Mouse (Mus musculus) MEL (cell line): ENCODE results near the gene Azi2. TPM values are rescaled to one million over a fixed set of nuclear protein-coding genes. Genes with fewer than 3 reads are reported as not detected.

ENCODE experiments used
- DNase-seq: peaks from one replicate; pipeline ENCODE4 v3.0.0; 2011; ENCODE audit warnings: low read depth, low spot score
- H3K27ac ChIP-seq: 2 replicates; pipeline ENCODE4 v1.5.1; 2012; ENCODE audit warnings: low read depth, mild to moderate bottlenecking, control low read depth, low read length, moderate library complexity; ENCODE audit not compliant: control insufficient read depth
- H3K27me3 ChIP-seq, 2 experiments: fragments of 150-350 bp in 1 of 2; sonication (generic) in 1 of 2; 2 replicates each; pipeline ENCODE4 v1.6.1; 2012; ENCODE audit warnings: low read length in 2 of 2, mild to moderate bottlenecking in 2 of 2, improper control_type of control experiment in 1 of 2, moderate library complexity in 1 of 2; ENCODE audit not compliant: insufficient read depth in 2 of 2, control insufficient read depth in 1 of 2
- H3K36me3 ChIP-seq, 2 experiments: 2 replicates each; pipeline ENCODE4 v1.6.1; 2012 to 2014; ENCODE audit warnings: low read length in 2 of 2, improper control_type of control experiment in 1 of 2, inconsistent platforms in 1 of 2, mild to moderate bottlenecking in 1 of 2; ENCODE audit not compliant: insufficient read depth in 2 of 2, control insufficient read depth in 1 of 2
- H3K4me1 ChIP-seq, 2 experiments: fragments of 150-350 bp in 1 of 2; sonication (generic) in 1 of 2; 2 replicates each; pipeline ENCODE4 v1.6.1; 2012; ENCODE audit warnings: low read length in 2 of 2, improper control_type of control experiment in 1 of 2, mild to moderate bottlenecking in 1 of 2; ENCODE audit not compliant: insufficient read depth in 2 of 2, control insufficient read depth in 1 of 2
- H3K4me3 ChIP-seq, 2 experiments: fragments of 150-350 bp in 1 of 2; sonication (generic) in 1 of 2; 2 replicates each; pipeline ENCODE4 v1.5.1; 2012; ENCODE audit warnings: low read depth in 2 of 2, low read length in 2 of 2, mild to moderate bottlenecking in 2 of 2, moderate library complexity in 2 of 2, control low read depth in 1 of 2, improper control_type of control experiment in 1 of 2; ENCODE audit not compliant: control insufficient read depth in 1 of 2, insufficient read depth in 1 of 2
- H3K79me2 ChIP-seq: 2 replicates; pipeline ENCODE4 v1.6.1; 2012; ENCODE audit warnings: mild to moderate bottlenecking, low read length, moderate library complexity; ENCODE audit not compliant: control insufficient read depth, poor library complexity, insufficient read depth
- H3K9ac ChIP-seq: 2 replicates; pipeline ENCODE4 v1.6.1; 2012; ENCODE audit warnings: low read depth, mild to moderate bottlenecking, control low read depth, low read length, moderate library complexity; ENCODE audit not compliant: control insufficient read depth, poor library complexity, severe bottlenecking
- H3K9me3 ChIP-seq: fragments of 150-350 bp; sonication (generic); replicated peaks from 2 replicates; pipeline ENCODE4 v1.6.1; 2012; ENCODE audit warnings: mild to moderate bottlenecking, low read length, improper control_type of control experiment, moderate library complexity; ENCODE audit not compliant: insufficient read depth
- BHLHE40 ChIP-seq: IDR thresholded peaks from 2 replicates; pipeline ENCODE4 v1.6.1; 2012; ENCODE audit warnings: low read depth, mild to moderate bottlenecking, inconsistent platforms, low read length, improper control_type of control experiment, borderline replicate concordance
- CHD1 ChIP-seq: IDR thresholded peaks from 2 replicates; pipeline ENCODE4 v1.6.1; 2012; ENCODE audit warnings: low read depth, mild to moderate bottlenecking, inconsistent platforms, low read length, improper control_type of control experiment
- CTCF ChIP-seq, 3 experiments: IDR thresholded peaks in 2 of 3; conservative IDR thresholded peaks in 1 of 3; 2 replicates each; pipeline ENCODE4 v1.5.1; 2011 to 2012; ENCODE audit warnings: low read length in 3 of 3, low read depth in 2 of 3, mild to moderate bottlenecking in 2 of 3, improper control_type of control experiment in 1 of 3, inconsistent platforms in 1 of 3, mixed read lengths in 1 of 3, moderate library complexity in 1 of 3; ENCODE audit not compliant: control insufficient read depth in 1 of 3, insufficient read depth in 1 of 3, poor library complexity in 1 of 3, severe bottlenecking in 1 of 3
- E2F4 ChIP-seq: IDR thresholded peaks from 2 replicates; pipeline ENCODE4 v1.6.1; 2011; ENCODE audit warnings: low read depth, low read length, improper control_type of control experiment, borderline replicate concordance
- ELF1 ChIP-seq: IDR thresholded peaks from 2 replicates; pipeline ENCODE4 v1.6.1; 2014; ENCODE audit warnings: low read depth, mild to moderate bottlenecking, inconsistent platforms, low read length, improper control_type of control experiment, moderate library complexity
- EP300 ChIP-seq, 2 experiments: IDR thresholded peaks; 2 replicates each; pipeline ENCODE4 v1.6.1; 2011; ENCODE audit warnings: improper control_type of control experiment in 2 of 2, low read length in 2 of 2, low read depth in 1 of 2, mild to moderate bottlenecking in 1 of 2
- ETS1 ChIP-seq: IDR thresholded peaks from 2 replicates; pipeline ENCODE4 v1.6.1; 2012; ENCODE audit warnings: low read depth, mild to moderate bottlenecking, inconsistent platforms, low read length, improper control_type of control experiment, moderate library complexity
- GABPA ChIP-seq: IDR thresholded peaks from 2 replicates; pipeline ENCODE4 v1.6.1; 2012; ENCODE audit warnings: low read depth, mild to moderate bottlenecking, inconsistent platforms, low read length, improper control_type of control experiment, moderate library complexity
- HCFC1 ChIP-seq: IDR thresholded peaks from 2 replicates; pipeline ENCODE4 v1.6.1; 2012; ENCODE audit warnings: low read depth, mild to moderate bottlenecking, inconsistent platforms, low read length, improper control_type of control experiment, moderate library complexity
- KAT2A ChIP-seq: conservative IDR thresholded peaks from 2 replicates; pipeline ENCODE4 v1.6.1; 2012; ENCODE audit warnings: low read depth, low read length, improper control_type of control experiment, inconsistent platforms
- MAFK ChIP-seq: IDR thresholded peaks from 2 replicates; pipeline ENCODE4 v1.6.1; 2011; ENCODE audit warnings: low read depth, mild to moderate bottlenecking, low read length, improper control_type of control experiment, borderline replicate concordance
- MAX ChIP-seq: IDR thresholded peaks from 2 replicates; pipeline ENCODE4 v1.6.1; 2011; ENCODE audit warnings: low read length, improper control_type of control experiment
- MAZ ChIP-seq: IDR thresholded peaks from 2 replicates; pipeline ENCODE4 v1.6.1; 2012; ENCODE audit warnings: low read depth, mild to moderate bottlenecking, inconsistent platforms, low read length, improper control_type of control experiment
- MEF2A ChIP-seq: IDR thresholded peaks from 2 replicates; pipeline ENCODE4 v1.6.1; 2014; ENCODE audit warnings: low read depth, mild to moderate bottlenecking, inconsistent platforms, low read length, improper control_type of control experiment; ENCODE audit not compliant: poor library complexity, insufficient replicate concordance, severe bottlenecking; ENCODE audit errors: extremely low read depth
- MXI1 ChIP-seq: IDR thresholded peaks from 2 replicates; pipeline ENCODE4 v1.6.1; 2011; ENCODE audit warnings: mild to moderate bottlenecking, low read depth, low read length, improper control_type of control experiment
- MYB ChIP-seq: IDR thresholded peaks from 2 replicates; pipeline ENCODE4 v1.6.1; 2011; ENCODE audit warnings: mild to moderate bottlenecking, low read depth, low read length, improper control_type of control experiment
- MYC ChIP-seq: IDR thresholded peaks from 2 replicates; pipeline ENCODE4 v1.6.1; 2011; ENCODE audit warnings: low read depth, mild to moderate bottlenecking, low read length, improper control_type of control experiment, moderate library complexity
- NELFE ChIP-seq: IDR thresholded peaks from 2 replicates; pipeline ENCODE4 v1.6.1; 2011; ENCODE audit warnings: low read depth, low read length, improper control_type of control experiment
- NRF1 ChIP-seq: IDR thresholded peaks from 2 replicates; pipeline ENCODE4 v1.6.1; 2014; ENCODE audit warnings: low read depth, mild to moderate bottlenecking, inconsistent platforms, low read length, improper control_type of control experiment, moderate library complexity; ENCODE audit not compliant: poor library complexity, insufficient read depth, severe bottlenecking
- POLR2A ChIP-seq, 2 experiments: IDR thresholded peaks; 2 replicates each; pipeline ENCODE4 v1.6.1; 2011 to 2012; ENCODE audit warnings: low read length in 2 of 2, mild to moderate bottlenecking in 2 of 2, control low read depth in 1 of 2, improper control_type of control experiment in 1 of 2, low read depth in 1 of 2, moderate library complexity in 1 of 2; ENCODE audit not compliant: control insufficient read depth in 1 of 2, insufficient read depth in 1 of 2, poor library complexity in 1 of 2
- POLR2AphosphoS2 ChIP-seq: IDR thresholded peaks from 2 replicates; pipeline ENCODE4 v1.6.1; 2011; ENCODE audit warnings: low read length, improper control_type of control experiment
- RAD21 ChIP-seq: IDR thresholded peaks from 2 replicates; pipeline ENCODE4 v1.6.1; 2011; ENCODE audit warnings: mild to moderate bottlenecking, low read depth, low read length, improper control_type of control experiment
- RCOR1 ChIP-seq: IDR thresholded peaks from 2 replicates; pipeline ENCODE4 v1.6.1; 2012; ENCODE audit warnings: low read depth, mild to moderate bottlenecking, inconsistent platforms, low read length, improper control_type of control experiment
- SIN3A ChIP-seq: IDR thresholded peaks from 2 replicates; pipeline ENCODE4 v1.6.1; 2012; ENCODE audit warnings: low read length, improper control_type of control experiment, inconsistent platforms
- SMC3 ChIP-seq: IDR thresholded peaks from 2 replicates; pipeline ENCODE4 v1.6.1; 2011; ENCODE audit warnings: low read depth, low read length, improper control_type of control experiment
- TAL1 ChIP-seq: IDR thresholded peaks from 2 replicates; pipeline ENCODE4 v1.6.1; 2012; ENCODE audit warnings: mild to moderate bottlenecking, inconsistent platforms, low read length, moderate library complexity, mixed read lengths
- TBP ChIP-seq: IDR thresholded peaks from 2 replicates; pipeline ENCODE4 v1.8.0; 2011; ENCODE audit warnings: low read depth, low read length, improper control_type of control experiment
- TCF12 ChIP-seq: IDR thresholded peaks from 2 replicates; pipeline ENCODE4 v1.6.1; 2014; ENCODE audit warnings: low read depth, mild to moderate bottlenecking, inconsistent platforms, low read length, improper control_type of control experiment, moderate library complexity
- UBTF ChIP-seq: IDR thresholded peaks from 2 replicates; pipeline ENCODE4 v1.6.1; 2012; ENCODE audit warnings: low read depth, mild to moderate bottlenecking, inconsistent platforms, low read length, improper control_type of control experiment, moderate library complexity, borderline replicate concordance; ENCODE audit not compliant: insufficient read depth
- USF1 ChIP-seq: IDR thresholded peaks from 2 replicates; pipeline ENCODE4 v1.6.1; 2014; ENCODE audit warnings: low read depth, mild to moderate bottlenecking, inconsistent platforms, low read length, improper control_type of control experiment, moderate library complexity
- USF2 ChIP-seq, 2 experiments: IDR thresholded peaks; 2 replicates each; pipeline ENCODE4 v1.6.1; 2011 to 2012; ENCODE audit warnings: improper control_type of control experiment in 2 of 2, low read length in 2 of 2, borderline replicate concordance in 1 of 2, inconsistent platforms in 1 of 2, low read depth in 1 of 2, mild to moderate bottlenecking in 1 of 2; ENCODE audit not compliant: insufficient read depth in 1 of 2
- ZC3H11A ChIP-seq: IDR thresholded peaks from 2 replicates; pipeline ENCODE4 v1.6.1; 2012; ENCODE audit warnings: low read depth, mild to moderate bottlenecking, inconsistent platforms, low read length, improper control_type of control experiment
- ZKSCAN1 ChIP-seq: IDR thresholded peaks from 2 replicates; pipeline ENCODE4 v1.6.1; 2012; ENCODE audit warnings: low read depth, mild to moderate bottlenecking, inconsistent platforms, low read length, improper control_type of control experiment, moderate library complexity
- ZMIZ1 ChIP-seq: IDR thresholded peaks from 2 replicates; pipeline ENCODE4 v1.6.1; 2012; ENCODE audit warnings: low read depth, mild to moderate bottlenecking, inconsistent platforms, low read length, improper control_type of control experiment, moderate library complexity
- polyA plus RNA-seq, 2 experiments: library from polyadenylated mRNA; stranded (reverse) in 1 of 2; unstranded in 1 of 2; fragments of >175 nt in 1 of 2; fragments of >200 nt in 1 of 2; gene quantifications; 2 replicates each; pipeline versions ENCODE4 v1.2.1 to v1.2.4; 2012; ENCODE audit warnings: low replicate concordance in 2 of 2, low read depth in 1 of 2; ENCODE audit not compliant: insufficient read length in 2 of 2, insufficient read depth in 1 of 2, missing spikeins in 1 of 2
- total RNA-seq: library from RNA; depleted of rRNA; stranded (reverse); fragments of 300-350 nt; gene quantifications from 2 replicates; pipeline ENCODE4 v1.2.3, GENCODE M21; 2012; rRNA removed

The Azi2 gene
- total RNA-seq (58.0 and 60.7 TPM in 2 replicates), polyA plus RNA-seq (100 to 1,000 TPM in 1 of 2 experiments, 10 to 100 TPM in 1; 51.8 to 546 TPM)

- Histone ChIP-seq H3K79me2 (peaks cover 30% of the 10 kb centered on the region), H3K27me3 (no peaks in the 10 kb centered on the region), H3K4me3 (peak within 1 kb of the TSS; percentile 57 to 81), H3K9ac (peak within 1 kb of the TSS; percentile 93), H3K4me1 (peaks cover 11 to 15% of the 10 kb centered on the region in 2 experiments), H3K36me3 (peaks cover under 1 to 26% of the 10 kb centered on the region in 2 experiments; a peak in 3 of 4 replicates), H3K27ac (peak within 1 kb of the TSS; percentile 86), H3K9me3 (no peaks in the 10 kb centered on the region)
- DNase-seq, result peak; percentile 98
- peak; percentile 76 for TF ChIP-seq NELFE
- TF ChIP-seq USF2 (IDR thresholded peaks at IDR 0.05; ENCODE audit: borderline replicate concordance in 1 of 2, insufficient read depth in 1 of 2, low read depth in 1 of 2, low read length in 2 of 2), result no peak
- no peak for TF ChIP-seq TAL1
- TF ChIP-seq UBTF, result peak; percentile 84; the same call in 1 of the 2 replicates
- no peak for TF ChIP-seq CHD1
- no peak for TF ChIP-seq ZKSCAN1
- TF ChIP-seq USF1, result peak; percentile 47
- peak; percentile 91 for TF ChIP-seq SMC3
- TF ChIP-seq MYC, result no peak
- TF ChIP-seq ELF1, result peak; percentile 96
- no peak for TF ChIP-seq BHLHE40
- peak; percentile 80 for TF ChIP-seq ZC3H11A
- TF ChIP-seq POLR2AphosphoS2, result peak; percentile 80; the same call in 1 of the 2 replicates
- peak; percentile 70 for TF ChIP-seq MXI1
- TF ChIP-seq MYB, result no peak
- TF ChIP-seq MAX, result peak; percentile 65
- no peak for TF ChIP-seq GABPA
- TF ChIP-seq ZMIZ1, result no peak
- TF ChIP-seq E2F4, result no peak
- TF ChIP-seq MAFK, result no peak
- TF ChIP-seq MAZ, result peak; percentile 75
- peak; percentile 55; the same call in 1 of the 2 replicates for TF ChIP-seq ETS1
- TF ChIP-seq CTCF (IDR thresholded peaks at IDR 0.05 in 2 of 3, conservative IDR thresholded peaks at IDR 0.05 in 1 of 3; ENCODE audit: control insufficient read depth in 1 of 3, insufficient read depth in 1 of 3, low read depth in 2 of 3, low read length in 3 of 3, poor library complexity in 1 of 3, severe bottlenecking in 1 of 3), result peak; percentile 62 to 94 (median 92); a peak in 5 of 6 replicates
- TF ChIP-seq EP300 (IDR thresholded peaks at IDR 0.05; ENCODE audit: low read depth in 1 of 2, low read length in 2 of 2), result no peak; a peak in 2 of 4 replicates
- peak; percentile 96 for TF ChIP-seq HCFC1
- peak; percentile 74 to 89 for TF ChIP-seq POLR2A (IDR thresholded peaks at IDR 0.05; ENCODE audit: control insufficient read depth in 1 of 2, insufficient read depth in 1 of 2, low read depth in 1 of 2, low read length in 2 of 2, poor library complexity in 1 of 2)
- peak; percentile 96 for TF ChIP-seq KAT2A
- TF ChIP-seq TCF12, result peak; percentile 67; the same call in 1 of the 2 replicates
- TF ChIP-seq NRF1, result peak; percentile 57; the same call in 1 of the 2 replicates
- peak; percentile 37; the same call in 1 of the 2 replicates for TF ChIP-seq MEF2A
- no peak for TF ChIP-seq RCOR1
- peak; percentile 90 for TF ChIP-seq RAD21
- TF ChIP-seq SIN3A, result peak; percentile 87
- TF ChIP-seq TBP, result peak; percentile 90
Measured at GRCm38 (mm10) chr9:118040218-118041021, at the start of gene Azi2. Azi2 (plus strand) TSS chr9:118040499.
